Mouse (Mus musculus) heart, adult 2 months (tissue): ENCODE data around the gene Nipsnap2.

ENCODE experiments used
- CTCF ChIP-seq: fragments of 200-600 bp; IDR thresholded peaks from 2 replicates; pipeline ENCODE4 v1.8.1; 2022; ENCODE audit warnings: antibody characterized with exemption, mild to moderate bottlenecking, moderate library complexity
- POLR2A ChIP-seq: fragments of 200-500 bp; IDR thresholded peaks from 2 replicates; pipeline ENCODE4 v1.6.1; 2011; ENCODE audit warnings: mild to moderate bottlenecking, low read depth, low read length, control low read depth; ENCODE audit not compliant: insufficient read depth

- TF ChIP-seq POLR2A (no peak), CTCF (no peak)
Measured at GRCm38 (mm10) chr5:129770443-129771355, 45.8 kb downstream of the Nipsnap2 start.
